Mouse (Mus musculus) kidney, adult 2 months (tissue): ENCODE data around the gene Inpp5e. TPM values are rescaled to one million over a fixed set of nuclear protein-coding genes. Genes with fewer than 3 reads are reported as not detected.

Experiments used
- DNase-seq: peaks from one replicate; pipeline ENCODE4 v3.0.0; 2021
- H3K27ac ChIP-seq: fragments of 200-500 bp; 2 replicates; pipeline ENCODE4 v1.5.1; 2012; ENCODE audit warnings: low read depth, low read length, control low read depth, inconsistent platforms; ENCODE audit not compliant: insufficient read depth
- H3K27me3 ChIP-seq: fragments of 200-500 bp; replicated peaks from 2 replicates; pipeline ENCODE4 v1.6.1; 2012; ENCODE audit warnings: mild to moderate bottlenecking, moderate library complexity, low read length, inconsistent platforms; ENCODE audit not compliant: control insufficient read depth, insufficient read depth
- H3K36me3 ChIP-seq: fragments of 200-500 bp; 2 replicates; pipeline ENCODE4 v1.6.1; 2012; ENCODE audit warnings: mild to moderate bottlenecking, moderate library complexity, low read length, inconsistent platforms; ENCODE audit not compliant: control insufficient read depth, insufficient read depth
- H3K4me1 ChIP-seq: fragments of 200-500 bp; 2 replicates; pipeline ENCODE4 v1.6.1; 2011; ENCODE audit warnings: low read length; ENCODE audit not compliant: control insufficient read depth, insufficient read depth
- H3K4me3 ChIP-seq: fragments of 200-500 bp; 2 replicates; pipeline ENCODE4 v1.5.1; 2011; ENCODE audit warnings: mild to moderate bottlenecking, low read depth, low read length, control low read depth; ENCODE audit not compliant: insufficient read depth
- CTCF ChIP-seq: fragments of 200-500 bp; conservative IDR thresholded peaks from 2 replicates; pipeline ENCODE4 v1.5.1; 2011; ENCODE audit warnings: low read depth, mild to moderate bottlenecking, control low read depth, low read length, moderate library complexity, mixed read lengths; ENCODE audit not compliant: insufficient read depth, insufficient read length
- POLR2A ChIP-seq: fragments of 200-500 bp; IDR thresholded peaks from one replicate; pipeline ENCODE4 v1.6.1; 2011; ENCODE audit warnings: low read depth, low read length, control low read depth
- WGBS: fragments of 180-500 bp; shearing (Covaris S2); methylation state at CpG from one replicate; pipeline ENCODE4 v1.1.7; 2018; 5-methylcytosine and 5-hydroxymethylcytosine counted together
- polyA plus RNA-seq: library from polyadenylated mRNA; depleted of rRNA; stranded (reverse); fragments of >200 nt; gene quantifications from 2 replicates; pipeline ENCODE4 v1.2.3, GENCODE M21; 2012

Gene Inpp5e
- polyA plus RNA-seq, 1 experiment, result 28.2 TPM

GRCm38 (mm10) chr2:26418120-26418519, 9.1 kb upstream of the Inpp5e start:
- no peak for DNase-seq

GRCm38 (mm10) chr2:26417066-26417465, 8.1 kb upstream of the Inpp5e start:
- Histone ChIP-seq H3K27me3 (no peaks in the 10 kb centered on the region), H3K27ac (no peak overlapping the region), H3K4me3 (no peak overlapping the region), H3K4me1 (no peaks in the 10 kb centered on the region), H3K36me3 (peaks cover 11% of the 10 kb centered on the region)
- no peak for TF ChIP-seq POLR2A
- TF ChIP-seq CTCF, result no peak
- DNase-seq, result no peak

More at GRCm38 (mm10) chr2:26418120-26418519, 9.1 kb upstream of the Inpp5e start:
- Histone ChIP-seq H3K36me3 (peaks cover 11% of the 10 kb centered on the region), H3K4me3 (no peak overlapping the region), H3K27ac (no peak overlapping the region), H3K4me1 (no peaks in the 10 kb centered on the region; the same call in 1 of the 2 replicates), H3K27me3 (no peaks in the 10 kb centered on the region)
- WGBS, result 86% methylated on average over 1 of the region's 1 CpGs
- TF ChIP-seq CTCF, result no peak
- no peak for TF ChIP-seq POLR2A

GRCm38 (mm10) chr2:26410931-26411411, 2.0 kb upstream of the Inpp5e start:
- Histone ChIP-seq H3K36me3 (peaks cover 6% of the 10 kb centered on the region), H3K4me3 (no peak overlapping the region), H3K27ac (peak overlapping the region; percentile 96), H3K4me1 (peaks cover 29% of the 10 kb centered on the region), H3K27me3 (no peaks in the 10 kb centered on the region)
- TF ChIP-seq POLR2A (no peak), CTCF (no peak)
- DNase-seq, result peak; percentile 71
- 14% methylated on average over 5 of the region's 5 CpGs for whole genome bisulfite sequencing

GRCm38 (mm10) chr2:26410091-26410490, 1.1 kb upstream of the Inpp5e start:
- Histone ChIP-seq H3K4me3 (no peak overlapping the region), H3K27me3 (no peaks in the 10 kb centered on the region), H3K4me1 (peaks cover 29% of the 10 kb centered on the region), H3K36me3 (no peaks in the 10 kb centered on the region; the same call in 1 of the 2 replicates), H3K27ac (peak overlapping the region; percentile 72)
- WGBS, result 51% methylated on average over 5 of the region's 5 CpGs
- no peak for DNase-seq
- TF ChIP-seq CTCF (no peak), POLR2A (no peak)

- DNase-seq, result no peak
Observed at GRCm38 (mm10) chr2:26409362-26409761, 359 bp upstream of the Inpp5e start.

GRCm38 (mm10) chr2:26403306-26403705, 5.7 kb downstream of the Inpp5e start:
- DNase-seq, result peak; percentile 78
- TF ChIP-seq CTCF, result no peak
- TF ChIP-seq POLR2A, result no peak
- H3K4me1 ChIP-seq, result peaks cover 26% of the 10 kb centered on the region
- H3K4me3 ChIP-seq, result no peak overlapping the region
- no peaks in the 10 kb centered on the region for H3K27me3 ChIP-seq
- H3K36me3 ChIP-seq, result peaks cover 2% of the 10 kb centered on the region; the same call in 1 of the 2 replicates
- no peak overlapping the region for H3K27ac ChIP-seq
- WGBS, result 40% methylated on average over 8 of the region's 8 CpGs

More at GRCm38 (mm10) chr2:26409362-26409761, 359 bp upstream of the Inpp5e start:
- no peak overlapping the region for H3K4me3 ChIP-seq
- 55% methylated on average over 3 of the region's 3 CpGs for WGBS
- no peak for TF ChIP-seq POLR2A
- no peak for TF ChIP-seq CTCF
- no peaks in the 10 kb centered on the region; the same call in 1 of the 2 replicates for H3K36me3 ChIP-seq
- H3K27me3 ChIP-seq, result no peaks in the 10 kb centered on the region
- H3K27ac ChIP-seq, result 0 out of 2 replicates have a peak overlapping the region, but pooled peaks have one; percentile 11
- peaks cover 29% of the 10 kb centered on the region for H3K4me1 ChIP-seq

GRCm38 (mm10) chr2:26402265-26402664, 6.7 kb downstream of the Inpp5e start:
- 88% methylated on average over 1 of the region's 1 CpGs for WGBS
- TF ChIP-seq POLR2A, result no peak
- TF ChIP-seq CTCF, result no peak
- Histone ChIP-seq H3K27me3 (no peaks in the 10 kb centered on the region), H3K4me1 (peaks cover 16% of the 10 kb centered on the region; the same call in 1 of the 2 replicates), H3K27ac (no peak overlapping the region), H3K36me3 (peaks cover 2% of the 10 kb centered on the region; the same call in 1 of the 2 replicates), H3K4me3 (no peak overlapping the region)
- DNase-seq, result no peak
